Mouse (Mus musculus) gastrocnemius, postnatal 14 days (tissue): ENCODE results near the gene Mdp1. TPM values are rescaled to one million over a fixed set of nuclear protein-coding genes. Genes with fewer than 3 reads are reported as not detected.

Experiments
- total RNA-seq, 2 experiments: library from RNA; stranded (reverse); gene quantifications; 2 replicates each; pipeline ENCODE4 v1.2.3; 2021

Gene Mdp1
- total RNA-seq, 2 experiments from 2014 or later = 17.8 to 19.7 TPM

Other genes starting within 250 kb of the Mdp1 start
- 10 to 100 TPM; 30.5 to 40.5 TPM for gene Dhrs4, start 181.8 kb downstream of the Mdp1 start, total RNA-seq
- gene Carmil3, start 169.9 kb downstream of the Mdp1 start, total RNA-seq = 1 to 10 TPM in 1 of 2 experiments, under 1 TPM in 1; 0.74 to 1.3 TPM
- under 1 TPM in 1 of 2 experiments, not detected in 1; 0.16 TPM for gene Cpne6, start 150.1 kb downstream of the Mdp1 start, total RNA-seq
- gene Nrl, start 135.5 kb downstream of the Mdp1 start, total RNA-seq = not detected
- gene Pck2, start 120.2 kb downstream of the Mdp1 start, total RNA-seq = 10 to 100 TPM; 11.5 to 13.8 TPM
- gene Dcaf11, start 100.5 kb downstream of the Mdp1 start, total RNA-seq = 10 to 100 TPM; 76.5 to 87.8 TPM
- not detected for gene A730061H03Rik, start 100.1 kb downstream of the Mdp1 start, total RNA-seq
- 100 to 1,000 TPM; 415 to 455 TPM for gene Fitm1, start 84.9 kb downstream of the Mdp1 start, total RNA-seq
- 10 to 100 TPM; 48.3 to 49.7 TPM for gene Psme1, start 82.4 kb downstream of the Mdp1 start, total RNA-seq
- gene Emc9, start 75.2 kb downstream of the Mdp1 start, total RNA-seq = 10 to 100 TPM; 38.6 to 39.4 TPM
- 10 to 100 TPM; 57.5 to 63.2 TPM for gene Psme2, start 69.4 kb downstream of the Mdp1 start, total RNA-seq
- gene Rnf31, start 68.8 kb downstream of the Mdp1 start, total RNA-seq = 10 to 100 TPM in 1 of 2 experiments, 1 to 10 TPM in 1; 9.4 to 11.7 TPM
- 1 to 10 TPM; 3.9 to 4.8 TPM for gene Irf9, start 56.9 kb downstream of the Mdp1 start, total RNA-seq
- gene Rec8, start 42.5 kb downstream of the Mdp1 start, total RNA-seq = under 1 TPM; 0.53 to 0.72 TPM
- 10 to 100 TPM; 52.5 to 62.0 TPM for gene Ipo4, start 24.6 kb downstream of the Mdp1 start, total RNA-seq
- under 1 TPM; 0.27 to 0.96 TPM for gene Gm49378, start 22.6 kb downstream of the Mdp1 start, total RNA-seq
- gene Tm9sf1, start 16.7 kb downstream of the Mdp1 start, total RNA-seq = 10 to 100 TPM; 21.5 TPM
- under 1 TPM; 0.12 to 0.49 TPM for gene Tssk4, start 10.3 kb downstream of the Mdp1 start, total RNA-seq
- gene Gmpr2, start 11.4 kb upstream of the Mdp1 start, total RNA-seq = 1 to 10 TPM; 4.0 to 4.3 TPM
- 100 to 1,000 TPM; 200 to 201 TPM for gene Nedd8, start 11.6 kb upstream of the Mdp1 start, total RNA-seq
- gene Tinf2, start 21.3 kb upstream of the Mdp1 start, total RNA-seq = 10 to 100 TPM; 10.3 to 11.2 TPM
- gene Tgm1, start 53.4 kb upstream of the Mdp1 start, total RNA-seq = under 1 TPM; 0.16 to 0.35 TPM
- 1 to 10 TPM; 8.2 to 9.3 TPM for gene Rabggta, start 61.8 kb upstream of the Mdp1 start, total RNA-seq
- gene Dhrs1, start 85.2 kb upstream of the Mdp1 start, total RNA-seq = 10 to 100 TPM; 28.5 to 30.2 TPM
- 10 to 100 TPM; 12.1 to 13.9 TPM for gene Nop9, start 85.2 kb upstream of the Mdp1 start, total RNA-seq
- gene Cideb, start 98.0 kb upstream of the Mdp1 start, total RNA-seq = not detected
- under 1 TPM in 1 of 2 experiments, not detected in 1; 0.12 TPM for gene Ltb4r2, start 100.9 kb upstream of the Mdp1 start, total RNA-seq
- gene Ltb4r1, start 105.5 kb upstream of the Mdp1 start, total RNA-seq = under 1 TPM; 0.22 to 0.39 TPM
- gene Adcy4, start 123.6 kb upstream of the Mdp1 start, total RNA-seq = 1 to 10 TPM; 7.1 to 8.6 TPM
- gene Ripk3, start 128.4 kb upstream of the Mdp1 start, total RNA-seq = 1 to 10 TPM; 2.4 to 2.6 TPM
- gene Nfatc4, start 162.6 kb upstream of the Mdp1 start, total RNA-seq = 1 to 10 TPM; 7.4 to 7.5 TPM
- gene Nynrin, start 193.5 kb upstream of the Mdp1 start, total RNA-seq = 1 to 10 TPM; 7.2 to 7.5 TPM
- gene Cbln3, start 223.9 kb upstream of the Mdp1 start, total RNA-seq = under 1 TPM; 0.11 to 0.12 TPM
- 1 to 10 TPM; 7.1 to 8.2 TPM for gene Khnyn, start 224.4 kb upstream of the Mdp1 start, total RNA-seq
- gene Sdr39u1, start 239.8 kb upstream of the Mdp1 start, total RNA-seq = 10 to 100 TPM; 82.6 to 85.7 TPM